ENCODE assay signal across 8 mouse cellular contexts in genomic region chr4:155761356-155762099, GRCm38 (mm10). TPM values are rescaled to one million over a fixed set of nuclear protein-coding genes. Genes with fewer than 3 reads are reported as not detected.
DNase-seq lines count a peak whose midpoint lies in the region; ATAC-seq lines count a peak whose summit lies in the region.

No protein-coding gene starts in this region.

- H3K9me3 ChIP-seq in neural tube, embryonic 11.5 days (ENCODE audit: control insufficient read depth, low read length): no peaks in the 10 kb centered on the region
- no peaks in the 10 kb centered on the region for H3K9me3 ChIP-seq in hindbrain, embryonic 16.5 days (ENCODE audit: control insufficient read depth, low read length)
- H3K9me3 ChIP-seq in midbrain, embryonic 12.5 days: no peaks in the 10 kb centered on the region

- H3K36me3 ChIP-seq in neural tube, embryonic 11.5 days (ENCODE audit: control insufficient read depth, insufficient read depth, low read length): peaks cover 2% of the 10 kb centered on the region; the same call in 1 of the 2 replicates
- no peaks in the 10 kb centered on the region for H3K36me3 ChIP-seq in hindbrain, embryonic 16.5 days (ENCODE audit: control insufficient read depth, insufficient read depth, low read length)
- peaks cover 11% of the 10 kb centered on the region for H3K36me3 ChIP-seq in midbrain, embryonic 12.5 days

- peak overlapping the region; percentile 80 for H3K4me3 ChIP-seq in neural tube, embryonic 11.5 days (ENCODE audit: low read depth, low read length)
- peak overlapping the region; percentile 79 for H3K4me3 ChIP-seq in hindbrain, embryonic 16.5 days (ENCODE audit: low read length)
- peak overlapping the region; percentile 88 for H3K4me3 ChIP-seq in midbrain, embryonic 12.5 days

- no peak overlapping the region for H3K27ac ChIP-seq in neural tube, embryonic 11.5 days (ENCODE audit: low read depth, low read length)
- no peak overlapping the region for H3K27ac ChIP-seq in hindbrain, embryonic 16.5 days (ENCODE audit: low read depth, low read length)
- H3K27ac ChIP-seq in midbrain, embryonic 12.5 days (replicated peaks): no peak overlapping the region

- H3K9ac ChIP-seq in neural tube, embryonic 11.5 days (ENCODE audit: low read length): peak overlapping the region; percentile 69
- peak overlapping the region; percentile 69 for H3K9ac ChIP-seq in hindbrain, embryonic 16.5 days (ENCODE audit: low read depth, low read length)
- H3K9ac ChIP-seq in midbrain, embryonic 12.5 days (replicated peaks): peak overlapping the region; percentile 70

- H3K4me2 ChIP-seq in neural tube, embryonic 11.5 days (ENCODE audit: low read depth): peak overlapping the region; percentile 99
- H3K4me2 ChIP-seq in hindbrain, embryonic 16.5 days (ENCODE audit: low read length): peak overlapping the region; percentile 98
- H3K4me2 ChIP-seq in midbrain, embryonic 12.5 days (replicated peaks): peak overlapping the region; percentile 97

- H3K4me1 ChIP-seq in neural tube, embryonic 11.5 days (ENCODE audit: control insufficient read depth, insufficient read depth, low read length): peaks cover 14% of the 10 kb centered on the region
- H3K4me1 ChIP-seq in hindbrain, embryonic 16.5 days (ENCODE audit: control insufficient read depth, insufficient read depth, low read depth, low read length): peaks cover 24% of the 10 kb centered on the region
- H3K4me1 ChIP-seq in midbrain, embryonic 12.5 days: peaks cover 19% of the 10 kb centered on the region

- no peak for ATAC-seq in neural tube, embryonic 11.5 days (ENCODE audit: insufficient read depth, low FRiP score, low TSS enrichment)
- ATAC-seq in hindbrain, embryonic 16.5 days: peak; percentile 1; the same call in 1 of the 2 replicates
- no peak for ATAC-seq in midbrain, embryonic 12.5 days (ENCODE audit: low FRiP score, low read depth)

- no peaks in the 10 kb centered on the region for H3K27me3 ChIP-seq in neural tube, embryonic 11.5 days (ENCODE audit: control insufficient read depth, insufficient read depth, low read length)
- no peaks in the 10 kb centered on the region for H3K27me3 ChIP-seq in hindbrain, embryonic 16.5 days (replicated peaks; ENCODE audit: control insufficient read depth, insufficient read depth, low read length)
- no peaks in the 10 kb centered on the region for H3K27me3 ChIP-seq in midbrain, embryonic 12.5 days

- WGBS in neural tube, embryonic 11.5 days: 4% methylated on average over 28 of the region's 28 CpGs
- 2% methylated on average over 28 of the region's 28 CpGs for WGBS in hindbrain, embryonic 16.5 days
- 3% methylated on average over 28 of the region's 28 CpGs for WGBS in midbrain, embryonic 12.5 days

- peak; percentile 52 for DNase-seq in adrenal gland, adult 2 months
- DNase-seq in adrenal gland, postnatal 4 days (ENCODE audit: low spot score in 2 of 2): no peak
- DNase-seq in neural tube, embryonic 11.5 days (ENCODE audit: low spot score): no peak
- no peak for DNase-seq in neural tube, embryonic 10.5 days (ENCODE audit: extremely low spot score, low spot score)
- DNase-seq in right cerebral cortex, postnatal 36 days (ENCODE audit: low spot score in 2 of 2): no peak
- DNase-seq in urinary bladder, adult 2 months (ENCODE audit: low spot score): no peak

RNA-seq across cellular contexts. Expression of gene Atad3a, which starts 0.6 kb away (rescaled TPM):
- 10 to 100 TPM; 71.4 to 90.7 TPM for total RNA-seq in adrenal gland, adult 2 months (2021)
- 226 and 242 TPM in 2 replicates for polyA plus RNA-seq in adrenal gland, adult 2 months (2012; rRNA removed)
- total RNA-seq in adrenal gland, postnatal 4 days (2021): 100 to 1,000 TPM in 1 of 2 experiments, 10 to 100 TPM in 1; 99.1 to 102 TPM
- polyA plus RNA-seq in neural tube, embryonic 11.5 days (2014; fragmentation: Nextera tagmentation; extraction: Ambion mirVana): 92.4 and 101 TPM in 2 replicates
- 93.9 and 100 TPM in 2 replicates for polyA plus RNA-seq in hindbrain, embryonic 16.5 days (2015; fragmentation: Nextera tagmentation; extraction: Ambion mirVana)
- 87.1 and 97.3 TPM in 2 replicates for polyA plus RNA-seq in midbrain, embryonic 12.5 days (2016; fragmentation: Nextera tagmentation; extraction: Ambion mirVana)
- 63.3 and 74.8 TPM in 2 replicates for polyA plus RNA-seq in urinary bladder, adult 2 months (2012; rRNA removed)

RNA-seq across cellular contexts. Expression of gene Vwa1, which starts 13.0 kb away (rescaled TPM):
- 1 to 10 TPM; 2.5 to 4.8 TPM for total RNA-seq in adrenal gland, adult 2 months (2021)
- polyA plus RNA-seq in adrenal gland, adult 2 months (2012; rRNA removed): 9.4 and 12.0 TPM in 2 replicates
- total RNA-seq in adrenal gland, postnatal 4 days (2021): 1 to 10 TPM; 5.7 to 7.4 TPM
- polyA plus RNA-seq in neural tube, embryonic 11.5 days (2014; fragmentation: Nextera tagmentation; extraction: Ambion mirVana): 11.7 and 13.1 TPM in 2 replicates
- 38.0 and 39.0 TPM in 2 replicates for polyA plus RNA-seq in hindbrain, embryonic 16.5 days (2015; fragmentation: Nextera tagmentation; extraction: Ambion mirVana)
- 13.9 and 14.6 TPM in 2 replicates for polyA plus RNA-seq in midbrain, embryonic 12.5 days (2016; fragmentation: Nextera tagmentation; extraction: Ambion mirVana)
- polyA plus RNA-seq in urinary bladder, adult 2 months (2012; rRNA removed): 29.3 and 32.1 TPM in 2 replicates

RNA-seq across cellular contexts. Expression of gene Tmem88b, which starts 24.1 kb away (rescaled TPM):
- under 1 TPM; 0.52 to 0.62 TPM for total RNA-seq in adrenal gland, adult 2 months (2021)
- polyA plus RNA-seq in adrenal gland, adult 2 months (2012; rRNA removed): 0.81 and 0.97 TPM in 2 replicates
- under 1 TPM; 0.79 to 0.84 TPM for total RNA-seq in adrenal gland, postnatal 4 days (2021)
- 0.33 and 0.49 TPM in 2 replicates for polyA plus RNA-seq in neural tube, embryonic 11.5 days (2014; fragmentation: Nextera tagmentation; extraction: Ambion mirVana)
- 0.89 and 1.3 TPM in 2 replicates for polyA plus RNA-seq in hindbrain, embryonic 16.5 days (2015; fragmentation: Nextera tagmentation; extraction: Ambion mirVana)
- polyA plus RNA-seq in midbrain, embryonic 12.5 days (2016; fragmentation: Nextera tagmentation; extraction: Ambion mirVana): 0.38 and 0.63 TPM in 2 replicates
- 0.91 and 0.93 TPM in 2 replicates for polyA plus RNA-seq in urinary bladder, adult 2 months (2012; rRNA removed)

RNA-seq across cellular contexts. Expression of gene Tmem240, which starts 26.9 kb away (rescaled TPM):
- under 1 TPM; 0.55 to 0.73 TPM for total RNA-seq in adrenal gland, adult 2 months (2021)
- 2.0 and 3.1 TPM in 2 replicates for polyA plus RNA-seq in adrenal gland, adult 2 months (2012; rRNA removed)
- total RNA-seq in adrenal gland, postnatal 4 days (2021): 1 to 10 TPM; 1.5 to 2.2 TPM
- polyA plus RNA-seq in neural tube, embryonic 11.5 days (2014; fragmentation: Nextera tagmentation; extraction: Ambion mirVana): 0.64 and 1.3 TPM in 2 replicates
- polyA plus RNA-seq in hindbrain, embryonic 16.5 days (2015; fragmentation: Nextera tagmentation; extraction: Ambion mirVana): 17.4 and 22.2 TPM in 2 replicates
- polyA plus RNA-seq in midbrain, embryonic 12.5 days (2016; fragmentation: Nextera tagmentation; extraction: Ambion mirVana): 4.2 and 4.7 TPM in 2 replicates
- 2.7 and 3.3 TPM in 2 replicates for polyA plus RNA-seq in urinary bladder, adult 2 months (2012; rRNA removed)

RNA-seq across cellular contexts. Expression of gene Ankrd65, which starts 28.7 kb away (rescaled TPM):
- not detected for total RNA-seq in adrenal gland, adult 2 months (2021)
- 0.11 and 0.16 TPM in 2 replicates for polyA plus RNA-seq in adrenal gland, adult 2 months (2012; rRNA removed)
- total RNA-seq in adrenal gland, postnatal 4 days (2021): not detected
- not detected in 2 replicates for polyA plus RNA-seq in neural tube, embryonic 11.5 days (2014; fragmentation: Nextera tagmentation; extraction: Ambion mirVana)
- polyA plus RNA-seq in hindbrain, embryonic 16.5 days (2015; fragmentation: Nextera tagmentation; extraction: Ambion mirVana): not detected in 2 replicates
- not detected in 2 replicates for polyA plus RNA-seq in midbrain, embryonic 12.5 days (2016; fragmentation: Nextera tagmentation; extraction: Ambion mirVana)
- polyA plus RNA-seq in urinary bladder, adult 2 months (2012; rRNA removed): 0.81 and 0.93 TPM in 2 replicates
